Mouse (Mus musculus) CD8-positive naive resting alpha-beta T cell, adult 2 months (primary cell): ENCODE results near the gene Gm49345.
A peak's percentile ranks its signal among the peaks of the same experiment; 100 is the strongest.
"Not testable (repeated sequence)": the region's sequence is repeated elsewhere in the genome, so short reads cannot be mapped to it uniquely, and the experiment has no call there.

Source experiments
- DNase-seq, 2 experiments: peaks; one replicate each; pipeline ENCODE4 v3.0.0; 2022; ENCODE audit warnings: low read depth in 2 of 2, low spot score in 2 of 2

Gene Gm49345

DNA sequence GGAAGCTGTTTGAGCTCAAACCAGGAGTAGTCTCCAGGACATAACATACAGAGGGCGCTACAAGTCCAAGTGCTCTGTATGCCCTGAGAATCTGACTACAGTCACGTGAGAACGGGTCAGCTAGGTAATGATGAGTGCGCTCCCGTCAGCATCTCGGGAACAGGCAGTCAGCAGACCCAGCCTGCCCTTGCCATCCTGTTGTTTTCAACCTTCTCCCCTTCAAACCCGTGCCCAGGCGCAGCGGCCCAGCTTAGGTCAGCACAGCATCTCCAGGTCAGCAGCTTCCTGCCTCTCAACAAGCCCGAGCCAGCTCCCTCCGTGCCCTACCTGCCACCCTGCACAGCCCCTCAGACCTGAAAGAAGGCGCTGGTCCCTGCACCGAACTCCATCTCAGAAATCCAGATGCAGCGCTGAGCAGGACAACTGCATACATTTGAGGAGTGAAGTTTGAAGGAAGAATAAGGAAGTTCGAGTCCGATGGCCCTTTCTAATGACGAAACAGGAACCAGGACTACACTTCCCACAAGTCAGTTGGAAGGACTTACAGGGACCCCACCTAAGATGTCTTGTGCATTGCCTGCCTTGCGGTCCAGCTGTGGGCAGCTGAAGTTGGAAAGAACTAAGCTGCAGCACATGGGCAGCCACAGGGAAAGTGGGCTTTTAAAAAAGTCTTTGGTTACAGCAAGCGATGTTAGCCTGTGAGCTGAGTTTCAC, at the start of gene Gm49345, which contains the start of gene Zfp729a:
TSS of gene Gm49345 (minus strand) at position 476 of the 714 bp plus-strand sequence.
TSS of gene Zfp729a (minus strand) at position 498 of the 714 bp plus-strand sequence.
- peak; percentile 69 to 80 for DNase-seq

DNA sequence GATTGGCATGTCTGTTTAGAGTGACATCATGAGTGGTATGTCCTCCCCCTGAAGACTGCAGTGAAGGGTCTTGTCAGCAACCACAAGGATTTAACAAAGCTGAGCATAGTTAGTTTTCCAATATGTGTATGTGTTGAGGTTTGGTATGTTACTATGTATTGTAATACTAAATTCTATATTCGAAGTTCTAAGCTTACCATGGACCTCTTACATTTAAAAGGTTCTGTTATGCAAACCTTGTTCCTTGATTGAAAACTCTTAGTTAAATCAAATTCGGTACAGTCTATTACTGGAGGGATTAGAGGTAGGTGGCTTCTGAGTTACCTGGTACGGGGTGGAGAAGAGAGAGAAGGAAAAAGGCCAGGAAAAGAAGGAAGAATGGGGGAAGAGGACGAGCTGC, 49.4 kb upstream of the Gm49345 start, which contains the start of gene Zfp738:
TSS of gene Zfp738 (minus strand) at position 101 of the 400 bp plus-strand sequence.
- no peak for DNase-seq

DNA sequence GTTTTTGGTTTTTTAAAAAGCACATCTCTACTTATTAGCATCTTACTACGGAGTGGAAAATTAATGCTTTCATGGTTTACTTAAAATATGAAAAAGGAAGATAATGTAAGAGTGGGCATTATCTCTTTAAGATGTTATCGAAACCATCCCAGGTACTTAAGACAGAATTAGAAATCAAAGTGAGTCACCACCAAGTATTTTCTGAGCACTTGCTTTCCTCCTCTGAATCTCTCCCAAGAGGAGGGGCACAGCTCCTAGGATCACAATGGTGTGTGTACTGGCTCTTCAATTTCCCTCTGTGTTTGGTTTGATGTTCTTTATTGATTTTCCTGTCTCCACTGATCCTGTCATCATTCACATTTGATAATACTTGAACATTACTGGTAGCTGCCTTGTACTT, 46.3 kb upstream of the Gm49345 start:
- not testable (repeated sequence) for DNase-seq

DNA sequence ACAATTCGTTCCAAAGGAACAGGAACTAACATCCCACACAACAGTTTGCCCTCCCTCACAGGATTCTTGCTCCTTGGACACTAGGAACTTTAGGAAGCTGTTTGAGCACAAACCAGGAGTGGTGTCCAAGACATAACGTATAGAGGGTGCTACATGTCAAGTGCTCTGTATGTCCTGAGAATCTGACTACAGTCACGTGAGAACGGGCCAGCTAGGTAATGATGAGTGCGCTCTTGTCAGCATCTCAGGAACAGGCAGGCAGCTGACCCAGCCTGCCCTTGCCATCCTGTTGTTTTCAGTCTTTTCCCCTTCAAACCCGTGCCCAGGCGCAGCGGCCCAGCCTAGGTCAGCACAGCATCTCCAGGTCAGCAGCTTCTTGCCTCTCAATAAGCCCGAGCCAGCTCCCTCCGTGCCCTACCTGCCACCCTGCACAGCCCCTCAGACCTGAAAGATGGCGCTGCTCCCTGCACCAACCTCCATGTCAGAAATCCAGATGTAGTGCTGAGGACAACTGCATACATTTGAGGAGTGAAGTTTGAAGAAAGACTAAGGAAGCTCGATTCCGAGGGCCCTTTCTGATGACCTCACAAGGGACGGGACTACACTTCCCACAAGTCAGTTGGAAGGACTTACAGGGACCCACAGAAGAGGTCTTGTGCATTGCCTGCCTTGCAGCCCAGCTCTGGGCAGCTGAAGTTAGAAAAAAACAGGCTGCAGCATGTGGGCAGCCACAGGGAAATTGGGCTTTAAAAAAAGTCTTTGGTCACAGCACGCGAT, 45.6 kb upstream of the Gm49345 start:
- DNase-seq: peak; percentile 68 to 79

DNA sequence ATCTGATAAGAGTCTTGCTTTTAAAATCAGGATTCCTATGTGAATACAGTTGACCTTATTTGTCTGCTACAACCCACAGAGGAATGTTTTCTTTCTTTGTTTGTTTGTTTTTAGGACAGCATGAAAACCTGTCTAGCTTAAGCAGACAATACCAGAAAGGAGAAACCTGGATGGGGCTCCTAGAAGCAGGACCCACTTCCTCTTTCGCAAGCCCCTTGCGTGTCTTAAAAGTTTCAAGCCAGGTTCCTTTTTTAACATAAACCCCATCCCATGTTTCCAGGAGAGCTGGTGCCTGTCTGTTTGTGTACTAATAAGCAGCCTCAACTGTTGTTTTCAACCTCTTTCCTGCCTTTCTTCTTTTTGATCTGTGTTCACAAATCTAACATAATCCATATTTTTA, 37.3 kb upstream of the Gm49345 start:
- DNase-seq: no peak

DNA sequence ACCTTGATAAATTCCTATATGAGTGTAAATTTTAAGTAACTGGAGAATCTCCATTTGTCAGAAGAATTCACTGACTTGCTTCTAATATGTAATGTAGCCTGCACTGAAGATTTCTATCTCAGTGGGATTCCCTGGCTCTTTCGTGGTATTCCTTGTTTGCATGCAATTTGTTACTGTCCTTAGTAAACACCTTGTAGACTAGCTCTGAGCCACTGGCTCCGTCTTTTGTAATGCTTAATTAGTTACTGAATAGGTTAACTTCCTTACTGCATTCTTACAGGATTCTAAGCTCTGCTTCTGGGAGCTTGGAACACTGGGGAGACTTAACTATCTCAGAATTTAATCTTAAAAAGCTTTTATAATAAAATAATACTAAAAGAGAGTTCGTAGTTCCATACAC, 14.9 kb upstream of the Gm49345 start:
- no peak for DNase-seq

DNA sequence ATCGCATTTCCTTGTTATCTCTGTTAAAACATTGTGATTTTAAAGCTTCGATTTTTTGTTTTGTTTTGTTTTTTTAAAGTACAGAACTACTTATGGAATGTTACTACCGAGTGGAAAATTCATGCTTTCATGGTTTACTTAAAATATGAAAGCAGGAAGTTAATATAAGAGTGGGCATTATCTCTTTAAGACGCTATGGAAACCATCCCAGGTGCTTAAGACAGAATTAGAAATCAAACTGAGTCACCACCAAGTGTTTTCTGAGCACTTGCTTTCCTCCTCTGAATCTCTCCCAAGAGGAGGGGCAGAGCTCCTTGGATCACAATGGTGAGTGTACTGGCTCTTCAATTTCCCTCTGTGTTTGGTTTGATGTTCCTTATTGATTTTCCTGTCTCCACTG, 27.5 kb downstream of the Gm49345 start:
- DNase-seq: no peak

DNA sequence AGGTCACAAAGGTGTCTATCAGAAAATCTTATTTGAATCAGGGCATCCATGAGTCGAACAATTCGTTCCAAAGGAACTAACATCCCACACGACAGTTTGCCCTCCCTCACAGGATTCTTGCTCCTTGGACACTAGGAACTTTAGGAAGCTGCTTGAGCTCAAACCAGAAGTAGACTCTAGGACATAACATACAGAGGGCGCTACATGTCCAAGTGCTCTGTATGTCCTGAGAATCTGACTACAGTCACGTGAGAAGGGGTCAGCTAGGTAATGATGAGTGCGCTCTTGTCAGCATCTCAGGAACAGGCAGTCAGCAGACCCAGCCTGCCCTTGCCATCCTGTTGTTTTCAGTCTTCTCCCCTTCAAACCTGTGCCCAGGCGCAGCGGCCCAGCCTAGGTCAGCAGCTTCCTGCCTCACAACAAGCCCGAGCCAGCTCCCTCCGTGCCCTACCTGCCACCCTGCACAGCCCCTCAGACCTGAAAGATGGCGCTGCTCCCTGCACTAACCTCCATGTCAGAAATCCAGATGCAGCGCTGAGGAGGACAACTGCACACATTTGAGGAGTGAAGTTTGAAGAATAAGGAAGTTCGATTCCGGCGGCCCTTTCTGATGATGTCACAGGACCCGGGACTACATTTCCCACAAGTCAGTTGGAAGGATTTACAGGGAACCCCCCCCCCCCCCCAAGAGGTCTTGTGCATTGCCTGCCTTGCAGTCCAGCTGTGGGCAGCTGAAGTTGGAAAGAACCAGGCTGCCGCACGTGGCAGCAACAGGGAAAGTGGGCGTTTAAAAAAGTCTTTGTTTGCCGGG, 28.3 kb downstream of the Gm49345 start, which contains the start of gene Zfp729b:
TSS of gene Zfp729b (minus strand) at position 642 of the 811 bp plus-strand sequence.
- peak; percentile 79 to 88 for DNase-seq

DNA sequence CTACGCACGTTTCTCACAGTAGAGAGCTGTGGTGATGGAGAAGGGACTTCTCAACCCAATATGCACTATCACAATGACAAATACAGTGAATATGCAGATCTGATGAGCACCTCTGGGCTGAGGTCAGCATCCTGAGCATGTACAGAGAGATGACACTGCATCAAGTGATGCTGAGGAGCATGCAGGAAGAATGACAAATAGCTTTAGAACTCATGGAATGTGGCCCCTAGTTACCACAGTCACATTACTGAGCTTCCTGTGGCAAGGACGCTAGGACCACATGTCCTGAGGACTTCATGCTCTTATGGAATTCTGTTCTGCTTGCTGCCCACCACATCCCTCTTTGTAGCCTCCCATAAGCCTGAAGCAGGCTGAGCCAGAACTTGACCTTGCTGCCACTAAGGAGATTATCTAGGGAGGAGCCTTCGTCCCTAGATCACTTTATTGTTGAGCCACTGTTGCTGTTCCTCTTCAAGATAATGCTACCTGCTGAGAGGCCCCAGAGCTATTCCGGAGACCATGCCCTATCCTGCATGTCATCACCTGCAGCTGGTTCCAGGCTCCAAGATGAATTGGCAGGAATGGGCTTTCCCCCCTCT, 64.9 kb downstream of the Gm49345 start:
- no peak for DNase-seq

DNA sequence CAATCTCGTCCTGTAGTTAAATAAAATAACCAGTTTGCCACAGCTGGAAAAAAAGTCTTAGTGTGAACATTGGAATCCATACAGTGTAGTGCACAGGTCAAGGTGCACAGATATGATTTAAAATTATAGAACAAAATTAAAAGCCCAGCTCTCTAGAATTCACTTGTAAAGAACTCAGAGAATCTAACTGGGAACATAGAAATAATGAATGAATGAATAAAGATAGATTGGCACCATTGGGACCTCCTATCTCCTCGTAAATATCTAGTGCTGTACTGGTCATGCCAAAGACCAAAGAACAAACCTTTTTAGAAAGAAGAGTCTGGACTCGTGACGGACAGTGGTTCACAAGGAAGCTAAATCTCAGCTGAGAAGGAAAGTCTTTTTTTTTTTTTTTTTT, 83.8 kb downstream of the Gm49345 start, which contains the start of gene Zfp748:
TSS of gene Zfp748 (minus strand) at position 101 of the 400 bp plus-strand sequence.
- no peak for DNase-seq

DNA sequence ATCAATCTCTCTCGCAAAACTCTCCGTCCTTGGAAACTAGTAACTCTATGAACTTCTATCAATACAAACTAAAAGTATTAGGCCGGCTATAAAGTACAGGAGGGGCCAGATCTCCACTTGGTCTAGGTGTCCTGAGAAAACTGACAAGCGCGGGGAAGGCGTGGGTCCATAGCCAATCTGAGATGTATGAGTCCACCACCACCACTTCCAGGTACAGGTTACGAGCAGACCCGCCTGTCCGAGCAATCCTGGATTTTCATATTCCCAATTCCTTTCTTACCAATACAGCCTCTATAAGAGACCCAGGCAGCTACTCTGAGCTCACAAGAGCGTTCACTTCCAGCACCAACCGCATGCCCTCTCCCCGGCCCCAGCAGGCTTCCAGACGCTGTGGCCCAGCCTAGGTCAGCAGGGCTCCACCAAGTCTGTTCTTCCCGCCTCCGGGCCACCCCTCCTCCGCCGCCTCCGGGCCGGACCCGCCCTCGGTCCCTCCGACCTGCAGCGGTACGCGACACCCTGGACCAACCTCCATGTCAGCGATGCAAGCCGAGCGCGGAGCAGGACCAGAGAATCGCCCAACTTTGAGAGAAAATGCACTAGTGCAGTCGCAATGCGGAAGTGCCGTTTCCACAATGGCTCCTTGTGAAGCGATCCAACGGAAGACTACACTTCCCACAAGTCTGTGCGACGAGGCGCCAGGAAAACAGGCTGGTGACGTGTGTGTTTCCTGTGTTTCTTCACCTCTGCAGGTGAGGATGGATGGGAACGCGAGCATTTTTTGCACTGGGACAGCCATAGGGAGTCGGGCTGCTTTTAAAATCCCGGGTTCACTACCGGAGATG, 84.8 kb downstream of the Gm49345 start:
- peak; percentile 73 to 80 for DNase-seq

DNA sequence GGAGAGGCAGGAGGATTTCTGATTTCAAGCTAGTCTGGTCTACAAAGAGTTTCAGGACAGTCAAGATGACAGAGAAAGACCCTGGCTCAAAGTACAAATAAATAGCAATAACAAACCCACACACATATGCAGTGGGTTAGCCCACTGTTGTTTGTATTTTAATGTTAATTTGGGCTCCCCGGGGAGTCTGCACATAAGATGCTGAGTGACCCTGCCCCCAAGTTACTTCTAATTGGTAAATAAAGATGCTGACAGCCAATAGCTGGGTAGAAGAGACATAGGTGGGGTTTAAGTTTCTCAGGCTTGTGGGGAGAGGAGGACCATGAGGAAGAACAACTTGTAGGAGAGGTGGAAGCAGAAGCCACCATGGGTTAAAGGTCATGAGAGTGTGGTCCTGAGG, 91.6 kb downstream of the Gm49345 start:
- DNase-seq: no peak
